In genomic region chr17:51221075-51221474, GRCm38 (mm10) we compare ENCODE assay signal across 19 mouse cellular contexts. TPM values are rescaled to one million over a fixed set of nuclear protein-coding genes. Genes with fewer than 3 reads are reported as not detected.
A peak's percentile ranks its signal among the peaks of the same experiment; 100 is the strongest.
DNase-seq lines count a peak whose midpoint lies in the region; ATAC-seq and TF ChIP-seq lines count a peak whose summit lies in the region.
"Had no signal": no experiment of that assay in that cellular context is flagged by ENCODE, and none has a peak within 500 bp of the region (broad histone marks: within the 10 kb centered on the region; RNA-seq: fewer than 3 reads in every experiment).

No protein-coding gene starts in this region.

- intact Hi-C loops in heart, postnatal 14 days (cut with DNase I), result no loop called here

- H3K4me3 ChIP-seq in lung, embryonic 14.5 days (ENCODE audit: low read depth, low read length), result no peak overlapping the region
- H3K4me3 ChIP-seq in bone marrow macrophage, adult 2 months (ENCODE audit: insufficient read depth, low read length), result peak overlapping the region; percentile 7; the same call in 1 of the 2 replicates
- no peak overlapping the region for H3K4me3 ChIP-seq in macrophage (ENCODE audit: inconsistent target)
- H3K4me3 ChIP-seq: kidney, embryonic 15.5 days; layer of hippocampus, adult 2 months; limb, embryonic 15.5 days; lung, embryonic 15.5 days; midbrain, embryonic 13.5 days; neural tube, embryonic 12.5 days had no signal

- no peak overlapping the region for H3K27ac ChIP-seq in lung, embryonic 14.5 days (ENCODE audit: low read depth)
- H3K27ac ChIP-seq in bone marrow macrophage, adult 2 months (ENCODE audit: insufficient read depth, low read depth, low read length), result peak overlapping the region; percentile 64
- peak overlapping the region; percentile 55 for H3K27ac ChIP-seq in macrophage
- H3K27ac ChIP-seq: hindbrain, postnatal 0 days; kidney, embryonic 15.5 days; layer of hippocampus, adult 2 months; limb, embryonic 15.5 days; lung, embryonic 15.5 days; midbrain, embryonic 13.5 days; neural tube, embryonic 12.5 days had no signal

- peak; percentile 26 for DNase-seq in heart, adult 8-10 months (ENCODE audit: low spot score)
- DNase-seq in heart, postnatal 14 days, result no peak
- peak; percentile 2 for DNase-seq in lung, embryonic 14.5 days
- DNase-seq in lung, postnatal 4 days, result no peak
- DNase-seq in thymus, postnatal 25 days, result no peak
- DNase-seq in urinary bladder, postnatal 10 days (ENCODE audit: low spot score), result no peak
- DNase-seq: cerebellum, postnatal 25 days; gastrocnemius, postnatal 10 days had no signal

- TF ChIP-seq CTCF in lung, embryonic 14.5 days (IDR thresholded peaks at IDR 0.05; ENCODE audit: low read depth), result no peak
- TF ChIP-seq CTCF in bone marrow macrophage, adult 2 months (IDR thresholded peaks at IDR 0.05; ENCODE audit: low read depth, low read length), result no peak

- no peak overlapping the region for H3K4me2 ChIP-seq in lung, embryonic 14.5 days
- H3K4me2 ChIP-seq: kidney, embryonic 15.5 days; limb, embryonic 15.5 days; lung, embryonic 15.5 days; midbrain, embryonic 13.5 days; neural tube, embryonic 12.5 days had no signal

- no peaks in the 10 kb centered on the region for H3K79me2 ChIP-seq in macrophage (ENCODE audit: inconsistent target)

- H3K4me1 ChIP-seq in lung, embryonic 14.5 days (ENCODE audit: insufficient read depth), result no peaks in the 10 kb centered on the region
- peaks cover 14% of the 10 kb centered on the region for H3K4me1 ChIP-seq in bone marrow macrophage, adult 2 months (ENCODE audit: control insufficient read depth, insufficient read depth, low read length)
- H3K4me1 ChIP-seq: kidney, embryonic 15.5 days; limb, embryonic 15.5 days; lung, embryonic 15.5 days; neural tube, embryonic 12.5 days had no signal

- no peaks in the 10 kb centered on the region for H3K9me3 ChIP-seq in lung, embryonic 14.5 days (ENCODE audit: low read depth, low read length)
- H3K9me3 ChIP-seq: kidney, embryonic 15.5 days; limb, embryonic 15.5 days; lung, embryonic 15.5 days; midbrain, embryonic 13.5 days; neural tube, embryonic 12.5 days had no signal

- H3K9ac ChIP-seq in lung, embryonic 14.5 days, result no peak overlapping the region
- H3K9ac ChIP-seq: kidney, embryonic 15.5 days; limb, embryonic 15.5 days; lung, embryonic 15.5 days; midbrain, embryonic 13.5 days; neural tube, embryonic 12.5 days had no signal

- ATAC-seq in lung, embryonic 14.5 days (ENCODE audit: insufficient read depth), result no peak
- ATAC-seq: CD4-positive, CD25-positive, alpha-beta regulatory T cell, adult 4 months; forebrain, embryonic 16.5 days; hindbrain, postnatal 0 days; midbrain, embryonic 13.5 days had no signal

- 54% methylated on average over 7 of the region's 7 CpGs for WGBS in lung, embryonic 14.5 days
- 41% methylated on average over 7 of the region's 7 CpGs for WGBS in macrophage (ENCODE audit: missing documents)

- no peaks in the 10 kb centered on the region for H3K27me3 ChIP-seq in lung, embryonic 14.5 days (ENCODE audit: insufficient read depth, low read length)
- H3K27me3 ChIP-seq: kidney, embryonic 15.5 days; limb, embryonic 15.5 days; lung, embryonic 15.5 days; midbrain, embryonic 13.5 days; neural tube, embryonic 12.5 days had no signal

- no peaks in the 10 kb centered on the region for H3K36me3 ChIP-seq in lung, embryonic 14.5 days (ENCODE audit: insufficient read depth)
- no peaks in the 10 kb centered on the region for H3K36me3 ChIP-seq in macrophage (ENCODE audit: inconsistent target)
- H3K36me3 ChIP-seq: kidney, embryonic 15.5 days; limb, embryonic 15.5 days; lung, embryonic 15.5 days; midbrain, embryonic 13.5 days; neural tube, embryonic 12.5 days had no signal

- no peak for TF ChIP-seq POLR2A in bone marrow macrophage, adult 2 months (IDR thresholded peaks at IDR 0.05; ENCODE audit: borderline replicate concordance, low read depth, low read length)

RNA-seq across cellular contexts. Expression of gene Tbc1d5, which starts 41.9 kb away (rescaled TPM):
- 10 to 100 TPM; 17.5 to 20.4 (median 18.5) TPM for total RNA-seq in heart, adult 8-10 months (2022)
- 10 to 100 TPM; 16.9 to 19.7 TPM for total RNA-seq in heart, postnatal 14 days (2021)
- 13.3 and 13.4 TPM in 2 replicates for polyA plus RNA-seq in lung, embryonic 14.5 days (2014; fragmentation: Nextera tagmentation; extraction: Ambion mirVana)
- 33.9 and 41.9 TPM in 2 replicates for polyA plus RNA-seq in bone marrow macrophage, adult 2 months (2012; ENCODE audit: insufficient read depth, insufficient read length, missing spikeins)
- 100 to 1,000 TPM in 24 of 26 experiments, 10 to 100 TPM in 2; 61.8 to 223 (median 155) TPM for total RNA-seq in macrophage (2018; cell fraction: chromatin; rRNA removed)
- total RNA-seq in macrophage (2018; cell fraction: cytosol; rRNA removed), result 10 to 100 TPM; 27.4 to 46.7 (median 35.2) TPM
- 100 to 1,000 TPM in 12 of 26 experiments, 10 to 100 TPM in 14; 35.4 to 160 (median 90.7) TPM for total RNA-seq in macrophage (2018; cell fraction: nucleus; rRNA removed)
- 29.9 to 49.6 TPM (median 30.8 TPM) in 3 replicates for polyA plus RNA-seq in macrophage (2018)

Comparison
In these comparisons a context has a peak if more than half of its experiments do, and no peak if none do; other contexts are left out.
1. DNase-seq: peak in heart, adult 8-10 months (single experiment) and lung, embryonic 14.5 days (single experiment); none in heart, postnatal 14 days (0 of 2), lung, postnatal 4 days (0 of 2), thymus, postnatal 25 days (single experiment) and urinary bladder, postnatal 10 days (single experiment).